Mouse (Mus musculus): Measurements from ENCODE around the gene Nxpe3.
A peak's percentile ranks its signal among the peaks of the same experiment; 100 is the strongest.
"Not testable (repeated sequence)": the region's sequence is repeated elsewhere in the genome, so short reads cannot be mapped to it uniquely, and the experiment has no call there.

Nxpe3 gene

DNA sequence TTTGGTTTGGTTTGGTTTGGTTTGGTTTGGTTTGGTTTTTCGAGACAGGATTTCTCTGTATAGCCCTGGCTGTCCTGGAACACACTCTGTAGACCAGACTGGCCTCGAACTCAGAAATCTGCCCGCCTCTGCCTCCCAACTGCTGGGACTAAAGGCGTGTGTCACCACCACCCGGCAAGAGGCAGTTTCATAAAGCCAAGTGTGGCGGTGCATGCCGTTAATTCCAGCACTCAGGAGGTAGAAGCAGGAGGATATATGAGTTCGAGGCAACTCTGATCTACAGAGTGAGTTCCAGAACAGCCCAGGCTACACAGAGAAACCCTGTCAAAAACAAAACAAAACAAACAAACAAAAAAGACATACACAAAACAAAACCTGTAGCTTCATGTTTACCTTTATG lies 57.4 kb downstream of the Nxpe3 start:
- not testable (repeated sequence) for DNase-seq (ENCODE audit: low spot score)

- no peak for DNase-seq (ENCODE audit: low spot score)
These were observed 57.9 kb downstream of the Nxpe3 start for GRCm38 (mm10) chr16:55837168-55837567.

DNA sequence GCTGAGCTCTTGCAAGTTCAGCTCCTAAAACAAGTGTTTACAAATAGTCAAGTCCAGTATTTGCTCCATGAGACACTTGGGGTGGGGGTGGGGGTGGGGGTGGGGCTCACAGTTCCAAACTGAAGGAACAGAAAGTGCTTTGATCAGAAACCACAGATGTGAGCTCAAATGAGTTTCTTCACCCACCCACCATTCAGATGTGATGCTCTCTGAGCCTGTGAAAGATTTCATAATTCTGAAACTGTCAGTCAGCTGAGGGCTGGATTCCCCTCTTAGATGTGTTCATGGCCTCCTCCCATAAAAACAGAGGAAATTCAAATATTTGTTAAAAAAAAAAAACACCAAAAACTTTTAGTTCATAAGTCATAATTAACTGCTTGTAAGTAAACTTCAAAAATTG lies 59.3 kb downstream of the Nxpe3 start:
- DNase-seq (ENCODE audit: low spot score), result no peak

DNA sequence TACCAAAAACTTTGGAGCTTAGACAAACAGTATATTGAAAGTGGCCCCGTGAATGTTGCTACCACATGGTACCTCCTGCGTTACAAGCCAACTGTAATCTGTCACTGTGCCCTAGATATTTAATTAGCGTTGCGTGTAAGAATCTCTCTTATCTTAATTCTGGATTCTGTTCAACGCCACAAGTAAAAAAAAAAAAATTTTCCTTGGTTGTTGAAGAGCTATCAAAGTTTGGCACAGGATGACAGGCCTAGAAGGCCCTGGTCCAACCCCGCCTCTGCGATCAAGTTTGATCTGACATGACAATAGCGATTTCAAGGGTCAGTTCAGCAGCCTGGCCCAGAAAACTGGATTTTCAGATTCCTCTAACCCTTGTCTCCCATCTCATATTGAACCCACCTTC lies 62.5 kb downstream of the Nxpe3 start:
- DNase-seq (ENCODE audit: low spot score), result no peak

DNA sequence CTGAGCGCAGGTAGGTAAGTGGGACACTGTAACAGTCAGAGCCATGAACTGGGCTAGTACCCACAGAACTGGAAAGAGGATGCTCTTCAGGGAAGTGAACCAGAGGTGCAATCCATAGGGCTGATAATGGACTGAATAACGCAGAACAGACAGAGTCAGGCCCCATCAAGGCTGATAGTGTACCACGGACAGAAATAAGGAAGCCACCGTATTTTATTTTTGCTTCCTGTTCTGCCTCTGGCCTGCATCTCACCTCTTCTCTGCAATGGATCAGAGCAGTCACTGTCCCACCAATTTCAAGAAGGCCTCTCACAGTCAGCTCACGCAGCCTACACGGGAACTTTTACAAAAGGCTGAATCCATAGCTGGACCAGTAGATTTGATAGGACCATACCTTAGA lies 63.0 kb downstream of the Nxpe3 start:
- no peak for DNase-seq (ENCODE audit: low spot score)

DNA sequence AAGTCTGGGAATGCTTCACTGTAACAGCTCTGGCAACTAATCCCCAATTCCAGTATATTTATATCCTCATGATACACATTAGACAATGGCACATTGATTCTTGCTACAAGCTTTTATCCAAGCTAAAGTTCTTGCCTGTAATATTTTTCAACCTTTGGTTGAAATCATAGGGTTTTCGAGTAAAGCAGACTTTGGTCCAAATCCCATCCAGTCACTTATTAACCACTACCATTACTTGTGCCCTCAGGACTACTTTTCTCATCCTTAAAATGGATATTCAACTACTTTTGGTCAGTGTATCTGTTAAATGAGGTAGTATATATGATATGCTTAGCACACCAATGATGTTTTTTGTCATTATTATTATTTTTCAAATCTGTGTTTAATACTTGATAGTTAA lies 63.6 kb downstream of the Nxpe3 start:
- DNase-seq (ENCODE audit: low spot score), result no peak

GRCm38 (mm10) chr16:55823398-55824155 lies 71.5 kb downstream of the Nxpe3 start:
- no peak for DNase-seq (ENCODE audit: low spot score)

- no peak for DNase-seq (ENCODE audit: low spot score)
These were observed 72.2 kb downstream of the Nxpe3 start for GRCm38 (mm10) chr16:55822741-55823397.

GRCm38 (mm10) chr16:55821997-55822740 lies 72.9 kb downstream of the Nxpe3 start:
- peak; percentile 77 for DNase-seq (ENCODE audit: low spot score)

DNA sequence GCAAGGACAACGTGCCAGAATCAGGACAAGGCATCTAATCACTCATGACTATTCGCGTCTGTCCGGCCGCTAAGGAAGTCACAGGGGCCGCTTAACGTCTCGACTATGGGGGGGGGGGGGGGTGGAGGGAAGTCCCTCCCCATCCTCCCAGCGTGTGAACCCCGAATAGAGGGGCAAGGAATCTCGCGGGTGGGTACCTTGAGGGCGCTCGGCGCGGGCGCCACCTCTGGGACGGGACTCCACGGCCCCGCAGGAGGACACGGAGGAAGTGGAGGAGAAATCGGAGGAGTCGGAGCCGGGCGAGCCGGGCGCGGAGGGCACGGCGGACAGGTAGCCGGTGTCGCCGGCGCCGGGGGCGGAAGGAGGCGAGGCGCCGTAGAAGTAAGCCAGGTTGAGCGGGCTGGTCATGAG lies 73.5 kb downstream of the Nxpe3 start:
- peak; percentile 15 for DNase-seq (ENCODE audit: low spot score)

DNA sequence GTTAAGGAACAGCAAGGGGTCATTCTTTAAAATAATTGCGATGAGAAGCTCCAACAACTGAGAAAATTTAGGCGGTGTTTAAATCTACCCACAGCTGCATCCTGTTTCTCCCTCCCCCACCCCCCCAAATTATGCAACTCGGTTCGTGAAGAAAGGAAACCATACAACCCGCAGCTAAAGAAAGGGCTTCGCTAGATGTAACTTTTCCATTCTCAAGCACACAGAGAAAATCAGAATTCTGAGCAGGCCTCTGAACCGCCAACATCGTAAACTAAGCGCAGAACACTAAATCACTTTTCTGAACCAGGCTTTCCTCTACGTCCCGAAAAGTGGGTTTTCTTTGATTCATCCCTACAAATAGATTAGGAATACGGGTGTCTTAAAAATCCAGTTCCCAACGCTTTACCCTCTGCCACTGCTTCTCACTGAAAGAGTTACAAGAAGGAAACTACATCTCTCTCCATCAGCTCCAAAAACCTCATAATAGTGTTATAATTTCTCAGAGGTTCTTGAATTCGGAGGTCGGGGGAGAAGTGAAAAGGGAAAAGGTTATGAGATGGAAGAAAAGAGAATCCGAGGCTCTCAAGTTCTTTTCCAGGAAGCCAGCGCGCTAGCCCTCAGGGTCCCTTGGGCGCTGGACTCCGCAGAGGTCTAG lies 74.0 kb downstream of the Nxpe3 start:
- no peak for DNase-seq (ENCODE audit: low spot score)

GRCm38 (mm10) chr16:55820161-55820915 lies 74.7 kb downstream of the Nxpe3 start:
- DNase-seq (ENCODE audit: low spot score), result no peak

- DNase-seq (ENCODE audit: low spot score), result peak; percentile 24
These were observed 75.8 kb downstream of the Nxpe3 start for GRCm38 (mm10) chr16:55819186-55819861.

- no peak for DNase-seq (ENCODE audit: low spot score)
These were observed 77.2 kb downstream of the Nxpe3 start for GRCm38 (mm10) chr16:55817717-55818515.

DNA sequence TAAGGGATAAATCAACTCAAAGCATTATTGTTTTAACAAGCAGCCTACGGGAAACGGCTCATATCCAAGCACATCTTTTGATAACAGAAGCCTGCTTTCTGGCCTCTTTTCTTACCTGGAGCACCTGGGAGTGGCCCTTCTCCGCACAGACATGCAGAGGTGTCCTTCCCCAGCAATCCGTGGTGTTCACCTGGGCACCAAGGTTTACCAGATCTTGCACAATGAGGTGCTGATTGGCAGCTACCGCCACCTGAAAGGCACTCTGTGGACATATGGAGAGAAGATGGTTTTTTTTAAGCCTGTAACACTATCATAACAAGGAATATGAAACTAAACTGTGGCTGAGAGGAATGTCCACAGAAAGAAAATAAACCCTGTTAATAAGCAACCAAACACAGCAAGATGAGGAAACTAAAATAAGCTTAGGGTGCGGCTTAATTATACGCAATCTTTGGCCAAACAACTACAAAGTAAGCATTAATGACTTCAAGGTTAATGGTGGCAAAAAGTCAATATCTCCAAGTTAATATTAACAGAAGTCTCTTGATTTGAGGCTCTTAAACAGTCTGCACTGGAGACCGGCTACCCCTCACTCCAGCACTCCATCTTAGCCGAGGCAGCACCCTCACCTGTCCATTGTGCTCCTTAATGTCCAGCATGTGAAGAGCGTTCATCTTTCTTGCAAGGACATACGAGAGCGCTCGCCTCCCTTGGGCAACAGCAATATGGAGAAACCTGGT lies 78.7 kb downstream of the Nxpe3 start:
- no peak for DNase-seq (ENCODE audit: low spot score)

DNA sequence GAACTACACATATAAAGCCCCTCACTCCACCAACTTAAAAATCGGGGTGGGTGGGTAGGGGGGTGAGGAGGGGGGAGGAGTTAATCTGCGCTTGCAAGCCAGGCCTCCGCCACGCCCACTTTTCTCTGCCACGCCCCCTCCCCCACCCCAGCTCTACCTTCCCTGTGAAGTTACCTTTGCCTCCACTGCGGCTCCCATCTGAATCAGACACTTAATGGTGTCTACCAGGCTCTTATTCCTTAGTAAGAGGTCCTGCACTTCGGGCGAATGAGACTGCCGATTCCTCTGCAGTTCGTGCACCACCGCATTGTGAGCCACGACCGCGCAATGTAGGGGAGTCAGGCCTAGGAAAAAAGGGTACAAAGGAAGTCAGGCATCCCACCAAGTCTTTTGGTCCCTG lies 79.6 kb downstream of the Nxpe3 start:
- no peak for DNase-seq (ENCODE audit: low spot score)

- no peak for DNase-seq (ENCODE audit: low spot score)
These were observed 80.4 kb downstream of the Nxpe3 start for GRCm38 (mm10) chr16:55814686-55815085.

GRCm38 (mm10) chr16:55813916-55814315 lies 81.2 kb downstream of the Nxpe3 start:
- no peak for DNase-seq (ENCODE audit: low spot score)

DNA sequence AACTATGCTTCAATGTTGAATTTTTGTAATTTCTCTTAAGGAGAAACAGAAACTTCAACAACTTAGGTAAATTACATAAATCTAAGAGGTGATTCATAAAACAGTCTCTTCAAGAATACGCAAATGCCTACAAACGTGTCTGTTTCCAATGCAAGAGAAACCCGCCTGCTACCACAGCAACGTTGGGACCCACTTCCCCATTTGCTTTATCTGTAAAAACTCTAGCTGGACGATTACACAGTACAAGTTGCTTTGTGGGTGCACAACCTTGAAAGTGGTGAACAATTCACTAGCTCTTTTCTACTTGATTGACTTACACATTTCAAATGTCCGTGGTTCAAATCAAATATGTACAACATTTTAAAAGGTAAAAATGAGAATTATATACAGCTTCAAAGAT lies 83.3 kb downstream of the Nxpe3 start:
- no peak for DNase-seq (ENCODE audit: low spot score)
